Mouse (Mus musculus): ENCODE measurements around the gene Hsp90ab1.

DNA sequence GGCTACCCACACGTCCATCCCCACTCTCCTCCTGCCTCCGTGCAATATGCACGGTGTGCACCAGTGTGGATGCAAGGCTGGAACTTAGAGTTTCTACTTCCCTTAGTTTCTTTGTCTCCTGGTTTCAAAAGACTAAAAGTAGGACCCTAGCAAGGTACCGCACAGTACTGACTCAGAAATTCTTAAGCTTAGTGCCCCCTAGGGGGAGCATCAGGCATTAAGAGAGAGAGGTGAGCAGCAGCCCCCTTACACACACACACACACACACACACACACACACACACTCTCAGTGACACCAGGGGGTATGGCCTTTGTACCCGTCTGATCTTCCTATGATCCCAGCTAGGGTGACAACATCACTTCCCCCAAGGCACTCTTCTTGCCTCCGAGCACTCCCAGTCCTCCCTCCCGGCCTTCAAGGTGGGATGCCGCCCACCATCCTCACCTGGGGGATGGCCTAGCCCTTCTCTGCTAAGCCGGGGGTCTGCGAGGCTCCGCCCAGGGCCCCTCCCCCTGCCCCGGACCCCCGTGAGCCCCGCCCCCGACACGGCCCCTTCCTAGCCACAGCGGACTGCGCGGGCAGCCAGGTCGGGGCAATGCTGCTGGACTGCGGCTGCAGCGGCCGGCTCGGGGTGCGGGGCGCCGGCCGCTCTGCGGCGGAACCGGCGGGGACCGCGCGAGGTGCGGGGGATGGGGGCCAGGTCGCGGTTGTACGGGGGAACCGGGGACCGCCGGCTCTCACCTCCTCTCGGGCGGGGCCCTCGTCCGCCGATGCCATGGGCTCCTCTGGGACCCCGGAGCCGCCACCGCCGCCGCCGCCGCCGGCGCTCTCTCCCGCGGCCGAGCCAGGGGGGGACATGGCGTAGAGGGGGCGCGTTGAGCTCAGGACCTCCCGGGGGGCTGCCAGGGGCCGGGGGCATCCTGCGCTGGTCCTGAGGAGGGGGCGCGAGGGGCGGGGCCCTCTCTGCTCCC lies 24.2 kb downstream of the Hsp90ab1 start:
- peak; percentile 26 for TF ChIP-seq CTCF (IDR thresholded peaks at IDR 0.05)
- no peak for TF ChIP-seq POLR2A (IDR thresholded peaks at IDR 0.05; ENCODE audit: insufficient read depth, low read depth, low read length)
